Mouse (Mus musculus) lung, postnatal 36 days (tissue): ENCODE results near the gene Cracr2a.

ENCODE experiments used
- DNase-seq: peaks from one replicate; pipeline ENCODE4 v3.0.0; 2022; ENCODE audit warnings: mixed read lengths

The Cracr2a gene

GRCm38 (mm10) chr6:127714906-127715305 is 153.8 kb downstream of the Cracr2a start:
- no peak for DNase-seq

GRCm38 (mm10) chr6:127715428-127715827 is 154.3 kb downstream of the Cracr2a start:
- no peak for DNase-seq

GRCm38 (mm10) chr6:127717239-127718137 is 156.3 kb downstream of the Cracr2a start:
- DNase-seq = no peak

GRCm38 (mm10) chr6:127719875-127720274 is 158.7 kb downstream of the Cracr2a start:
- DNase-seq = no peak

- no peak for DNase-seq
Measured at GRCm38 (mm10) chr6:127723126-127723525, 162.0 kb downstream of the Cracr2a start.
